ENCODE assay signal across 9 mouse cellular contexts in genomic region chr9:57942039-57942438, GRCm38 (mm10). TPM values are rescaled to one million over a fixed set of nuclear protein-coding genes. Genes with fewer than 3 reads are reported as not detected.
DNase-seq lines count a peak whose midpoint lies in the region; ATAC-seq and TF ChIP-seq lines count a peak whose summit lies in the region.
"Had no signal": no experiment of that assay in that cellular context is flagged by ENCODE, and none has a peak within 500 bp of the region (broad histone marks: within the 10 kb centered on the region; RNA-seq: fewer than 3 reads in every experiment).

No protein-coding gene starts in this region.

- H3K27me3 ChIP-seq in forebrain, embryonic 13.5 days: peaks cover 26% of the 10 kb centered on the region
- peaks cover 22% of the 10 kb centered on the region for H3K27me3 ChIP-seq in forebrain, embryonic 11.5 days (ENCODE audit: control insufficient read depth, insufficient read depth, low read length)
- peaks cover 83% of the 10 kb centered on the region for H3K27me3 ChIP-seq in midbrain, embryonic 12.5 days
- peaks cover 25% of the 10 kb centered on the region for H3K27me3 ChIP-seq in midbrain, embryonic 11.5 days (ENCODE audit: control insufficient read depth, insufficient read depth, low read length)
- H3K27me3 ChIP-seq in midbrain, embryonic 16.5 days (ENCODE audit: control insufficient read depth, insufficient read depth, low read depth, low read length): no peaks in the 10 kb centered on the region

- H3K9ac ChIP-seq in forebrain, embryonic 13.5 days: peak overlapping the region; percentile 89; the same call in 1 of the 2 replicates
- H3K9ac ChIP-seq in forebrain, embryonic 11.5 days (ENCODE audit: low read length): no peak overlapping the region
- no peak overlapping the region for H3K9ac ChIP-seq in midbrain, embryonic 12.5 days (replicated peaks)
- H3K9ac ChIP-seq in midbrain, embryonic 11.5 days (ENCODE audit: low read length): no peak overlapping the region
- no peak overlapping the region for H3K9ac ChIP-seq in midbrain, embryonic 16.5 days (ENCODE audit: low read depth, low read length)
- H3K9ac ChIP-seq: liver, embryonic 13.5 days had no signal

- no peak for ATAC-seq in forebrain, embryonic 13.5 days
- no peak for ATAC-seq in forebrain, embryonic 11.5 days (replicated peaks; ENCODE audit: low FRiP score)
- ATAC-seq in midbrain, embryonic 12.5 days (ENCODE audit: low FRiP score, low read depth): no peak
- no peak for ATAC-seq in midbrain, embryonic 11.5 days (ENCODE audit: low FRiP score)
- ATAC-seq in midbrain, embryonic 16.5 days: no peak
- no peak for ATAC-seq in megakaryocyte-erythroid progenitor cell, adult 5-6 weeks (replicated peaks; ENCODE audit: low FRiP score, low TSS enrichment, poor library complexity, severe bottlenecking)

- 69% methylated on average over 2 of the region's 2 CpGs for WGBS in forebrain, embryonic 13.5 days
- 80% methylated on average over 2 of the region's 2 CpGs for WGBS in forebrain, embryonic 11.5 days
- 71% methylated on average over 2 of the region's 2 CpGs for WGBS in midbrain, embryonic 12.5 days
- 74% methylated on average over 2 of the region's 2 CpGs for WGBS in midbrain, embryonic 11.5 days
- 43% methylated on average over 2 of the region's 2 CpGs for WGBS in midbrain, embryonic 16.5 days

- peak overlapping the region; percentile 88 for H3K4me3 ChIP-seq in forebrain, embryonic 13.5 days
- H3K4me3 ChIP-seq in forebrain, embryonic 11.5 days (ENCODE audit: low read depth, low read length): no peak overlapping the region
- H3K4me3 ChIP-seq in midbrain, embryonic 12.5 days: peak overlapping the region; percentile 77; the same call in 1 of the 2 replicates
- no peak overlapping the region for H3K4me3 ChIP-seq in midbrain, embryonic 11.5 days (ENCODE audit: low read depth, low read length)
- peak overlapping the region; percentile 98 for H3K4me3 ChIP-seq in cortical plate, adult 2 months (ENCODE audit: insufficient read depth, low read length)
- peak overlapping the region; percentile 78; the same call in 1 of the 2 replicates for H3K4me3 ChIP-seq in midbrain, embryonic 16.5 days (ENCODE audit: low read depth, low read length)
- H3K4me3 ChIP-seq: liver, embryonic 13.5 days had no signal

- peaks cover 57% of the 10 kb centered on the region for H3K4me1 ChIP-seq in forebrain, embryonic 13.5 days
- H3K4me1 ChIP-seq in forebrain, embryonic 11.5 days (replicated peaks; ENCODE audit: control insufficient read depth, insufficient read depth, low read length): peaks cover 15% of the 10 kb centered on the region
- H3K4me1 ChIP-seq in midbrain, embryonic 12.5 days: peaks cover 40% of the 10 kb centered on the region
- peaks cover 25% of the 10 kb centered on the region for H3K4me1 ChIP-seq in midbrain, embryonic 11.5 days (ENCODE audit: control insufficient read depth, insufficient read depth, low read length)
- peaks cover 23% of the 10 kb centered on the region for H3K4me1 ChIP-seq in cortical plate, adult 2 months (ENCODE audit: control insufficient read depth, insufficient read depth, low read length)
- H3K4me1 ChIP-seq in midbrain, embryonic 16.5 days (ENCODE audit: control insufficient read depth, insufficient read depth, low read length): peaks cover 22% of the 10 kb centered on the region

- no peak overlapping the region for H3K27ac ChIP-seq in forebrain, embryonic 13.5 days
- H3K27ac ChIP-seq in forebrain, embryonic 11.5 days (ENCODE audit: low read depth, low read length): no peak overlapping the region
- no peak overlapping the region for H3K27ac ChIP-seq in midbrain, embryonic 12.5 days (replicated peaks)
- no peak overlapping the region for H3K27ac ChIP-seq in midbrain, embryonic 11.5 days (ENCODE audit: low read depth, low read length)
- H3K27ac ChIP-seq in cortical plate, adult 2 months (ENCODE audit: insufficient read depth, low read length): peak overlapping the region; percentile 82
- no peak overlapping the region for H3K27ac ChIP-seq in midbrain, embryonic 16.5 days (ENCODE audit: low read length)
- H3K27ac ChIP-seq: liver, embryonic 13.5 days had no signal

- no peak for TF ChIP-seq CTCF in cortical plate, adult 2 months (IDR thresholded peaks at IDR 0.05; ENCODE audit: extremely low read depth, insufficient read depth, low read length)

- no peak for TF ChIP-seq POLR2A in cortical plate, adult 2 months (IDR thresholded peaks at IDR 0.05; ENCODE audit: extremely low read depth, insufficient read depth, low read length)

- DNase-seq in forebrain, embryonic 11.5 days (ENCODE audit: low spot score): no peak
- DNase-seq in midbrain, embryonic 11.5 days (ENCODE audit: low spot score, missing footprints): no peak
- no peak for DNase-seq in gastrocnemius, postnatal 25 days
- DNase-seq: liver, embryonic 13.5 days had no signal

- H3K36me3 ChIP-seq in forebrain, embryonic 13.5 days (ENCODE audit: poor library complexity, severe bottlenecking): no peaks in the 10 kb centered on the region
- H3K36me3 ChIP-seq in forebrain, embryonic 11.5 days (ENCODE audit: control insufficient read depth, insufficient read depth, low read length): no peaks in the 10 kb centered on the region
- no peaks in the 10 kb centered on the region for H3K36me3 ChIP-seq in midbrain, embryonic 12.5 days
- no peaks in the 10 kb centered on the region for H3K36me3 ChIP-seq in midbrain, embryonic 11.5 days (ENCODE audit: control insufficient read depth, insufficient read depth, low read length)
- no peaks in the 10 kb centered on the region for H3K36me3 ChIP-seq in midbrain, embryonic 16.5 days (ENCODE audit: control insufficient read depth, insufficient read depth, low read length)
- H3K36me3 ChIP-seq: liver, embryonic 13.5 days had no signal

- peak overlapping the region; percentile 90 for H3K4me2 ChIP-seq in forebrain, embryonic 13.5 days
- H3K4me2 ChIP-seq in forebrain, embryonic 11.5 days (ENCODE audit: low read depth, low read length, severe bottlenecking): no peak overlapping the region
- peak overlapping the region; percentile 97 for H3K4me2 ChIP-seq in midbrain, embryonic 12.5 days (replicated peaks)
- no peak overlapping the region for H3K4me2 ChIP-seq in midbrain, embryonic 11.5 days
- peak overlapping the region; percentile 85 for H3K4me2 ChIP-seq in midbrain, embryonic 16.5 days (ENCODE audit: low read length)
- H3K4me2 ChIP-seq: liver, embryonic 13.5 days had no signal

- H3K9me3 ChIP-seq in forebrain, embryonic 13.5 days (replicated peaks): no peaks in the 10 kb centered on the region
- H3K9me3 ChIP-seq in forebrain, embryonic 11.5 days (ENCODE audit: control insufficient read depth, low read length): no peaks in the 10 kb centered on the region
- no peaks in the 10 kb centered on the region for H3K9me3 ChIP-seq in midbrain, embryonic 12.5 days
- no peaks in the 10 kb centered on the region for H3K9me3 ChIP-seq in midbrain, embryonic 11.5 days (ENCODE audit: control insufficient read depth, low read length)
- no peaks in the 10 kb centered on the region for H3K9me3 ChIP-seq in midbrain, embryonic 16.5 days (replicated peaks; ENCODE audit: control insufficient read depth, low read length, poor library complexity, severe bottlenecking)
- H3K9me3 ChIP-seq: liver, embryonic 13.5 days had no signal

RNA-seq across cellular contexts. Expression of gene Sema7a, which starts 2.1 kb away (rescaled TPM):
- polyA plus RNA-seq in forebrain, embryonic 13.5 days (2015; fragmentation: Nextera tagmentation; extraction: Ambion mirVana): 1.1 and 2.2 TPM in 2 replicates
- 0.52 and 1.3 TPM in 2 replicates for polyA plus RNA-seq in forebrain, embryonic 11.5 days (2014; fragmentation: Nextera tagmentation; extraction: Ambion mirVana)
- 0.64 and 1.0 TPM in 2 replicates for polyA plus RNA-seq in midbrain, embryonic 12.5 days (2016; fragmentation: Nextera tagmentation; extraction: Ambion mirVana)
- 0.78 and 1.0 TPM in 2 replicates for polyA plus RNA-seq in midbrain, embryonic 11.5 days (2014; fragmentation: Nextera tagmentation; extraction: Ambion mirVana)
- 147 and 154 TPM in 2 replicates for polyA plus RNA-seq in cortical plate, adult 2 months (2012; rRNA removed)
- 1.6 and 1.9 TPM in 2 replicates for polyA plus RNA-seq in midbrain, embryonic 16.5 days (2015; fragmentation: Nextera tagmentation; extraction: Ambion mirVana)
- total RNA-seq in gastrocnemius, postnatal 25 days (2021): 1 to 10 TPM; 8.8 to 9.8 TPM
- 0.59 TPM in 1 of 2 replicates, not detected in the other for total RNA-seq in megakaryocyte-erythroid progenitor cell, adult 5-6 weeks (2014; fragmentation: Nextera tagmentation)
- total RNA-seq in megakaryocyte-erythroid progenitor cell, adult 5-6 weeks (2017): not detected in 2 replicates
- polyA plus RNA-seq: liver, embryonic 13.5 days had no signal

RNA-seq across cellular contexts. Expression of gene Ubl7, which starts 31.3 kb away (rescaled TPM):
- polyA plus RNA-seq in forebrain, embryonic 13.5 days (2015; fragmentation: Nextera tagmentation; extraction: Ambion mirVana): 164 and 165 TPM in 2 replicates
- 114 and 126 TPM in 2 replicates for polyA plus RNA-seq in forebrain, embryonic 11.5 days (2014; fragmentation: Nextera tagmentation; extraction: Ambion mirVana)
- polyA plus RNA-seq in midbrain, embryonic 12.5 days (2016; fragmentation: Nextera tagmentation; extraction: Ambion mirVana): 135 and 144 TPM in 2 replicates
- polyA plus RNA-seq in midbrain, embryonic 11.5 days (2014; fragmentation: Nextera tagmentation; extraction: Ambion mirVana): 111 and 112 TPM in 2 replicates
- polyA plus RNA-seq in cortical plate, adult 2 months (2012; rRNA removed): 144 and 145 TPM in 2 replicates
- polyA plus RNA-seq in midbrain, embryonic 16.5 days (2015; fragmentation: Nextera tagmentation; extraction: Ambion mirVana): 173 and 176 TPM in 2 replicates
- total RNA-seq in gastrocnemius, postnatal 25 days (2021): 10 to 100 TPM; 62.2 to 63.6 TPM
- 85.5 and 88.9 TPM in 2 replicates for total RNA-seq in megakaryocyte-erythroid progenitor cell, adult 5-6 weeks (2014; fragmentation: Nextera tagmentation)
- 20.6 and 20.7 TPM in 2 replicates for total RNA-seq in megakaryocyte-erythroid progenitor cell, adult 5-6 weeks (2017)

Comparison
In these comparisons a context has a peak if more than half of its experiments do, and no peak if none do; other contexts are left out.
1. H3K4me2 ChIP-seq: peak in forebrain, embryonic 13.5 days (single experiment), midbrain, embryonic 12.5 days (single experiment) and midbrain, embryonic 16.5 days (single experiment); none in forebrain, embryonic 11.5 days (single experiment) and midbrain, embryonic 11.5 days (single experiment).
2. H3K4me3 ChIP-seq: peak in forebrain, embryonic 13.5 days (single experiment), midbrain, embryonic 12.5 days (single experiment), cortical plate, adult 2 months (single experiment) and midbrain, embryonic 16.5 days (single experiment); none in forebrain, embryonic 11.5 days (single experiment) and midbrain, embryonic 11.5 days (single experiment).
3. RNA of gene Sema7a, which starts 2.1 kb away (polyA plus RNA-seq): 147 to 154 TPM in cortical plate, adult 2 months; 1.1 to 2.2 TPM in forebrain, embryonic 13.5 days, 1.6 to 1.9 TPM in midbrain, embryonic 16.5 days, 0.52 to 1.3 TPM in forebrain, embryonic 11.5 days, 0.78 to 1.0 TPM in midbrain, embryonic 11.5 days and 0.64 to 1.0 TPM in midbrain, embryonic 12.5 days; every median in the first group is over 10 times any median in the second.